Mouse (Mus musculus): ENCODE measurements around the gene Cd55. TPM values are rescaled to one million over a fixed set of nuclear protein-coding genes. Genes with fewer than 3 reads are reported as not detected.
"Not testable (repeated sequence)": the region's sequence is repeated elsewhere in the genome, so short reads cannot be mapped to it uniquely, and the experiment has no call there.

Gene Cd55
- polyA plus RNA-seq, 1 experiment, result 24.3 TPM

GRCm38 (mm10) chr1:130485828-130486620 lies 23.5 kb upstream of the Cd55 start:
- Histone ChIP-seq H3K4me3 (replicated peaks) (no peak overlapping the region), H3K9me3 (no peaks in the 10 kb centered on the region), H3K4me1 (peaks cover 36% of the 10 kb centered on the region), H3K36me3 (replicated peaks; ENCODE audit: low read length) (peaks cover 12% of the 10 kb centered on the region), H3K27me3 (replicated peaks) (no peaks in the 10 kb centered on the region)
- TF ChIP-seq GATA1 (IDR thresholded peaks at IDR 0.05; ENCODE audit: borderline replicate concordance, low read length), result no peak
- TF ChIP-seq FLI1 (IDR thresholded peaks at IDR 0.05; ENCODE audit: low read length), result no peak

- Histone ChIP-seq H3K4me3 (replicated peaks) (no peak overlapping the region), H3K9me3 (no peaks in the 10 kb centered on the region), H3K36me3 (replicated peaks; ENCODE audit: low read length) (peaks cover 9% of the 10 kb centered on the region), H3K4me1 (peaks cover 36% of the 10 kb centered on the region), H3K27me3 (replicated peaks) (no peaks in the 10 kb centered on the region)
- no peak for TF ChIP-seq FLI1 (IDR thresholded peaks at IDR 0.05; ENCODE audit: low read length)
- no peak for TF ChIP-seq GATA1 (IDR thresholded peaks at IDR 0.05; ENCODE audit: borderline replicate concordance, low read length)
These were observed 22.8 kb upstream of the Cd55 start for GRCm38 (mm10) chr1:130485376-130485775.

- H3K9me3 ChIP-seq, result no peaks in the 10 kb centered on the region
- H3K4me1 ChIP-seq, result peaks cover 80% of the 10 kb centered on the region
- H3K27me3 ChIP-seq (replicated peaks), result no peaks in the 10 kb centered on the region
- H3K4me3 ChIP-seq (replicated peaks), result no peak overlapping the region
- no peak for TF ChIP-seq GATA1 (IDR thresholded peaks at IDR 0.05; ENCODE audit: borderline replicate concordance, low read length)
- no peak for TF ChIP-seq FLI1 (IDR thresholded peaks at IDR 0.05; ENCODE audit: low read length)
- peaks cover under 1% of the 10 kb centered on the region for H3K36me3 ChIP-seq (replicated peaks; ENCODE audit: low read length)
These were observed 12.4 kb upstream of the Cd55 start for GRCm38 (mm10) chr1:130474936-130475335.

- Histone ChIP-seq H3K4me1 (peaks cover 80% of the 10 kb centered on the region), H3K4me3 (replicated peaks) (peak overlapping the region; percentile 62), H3K9me3 (peaks cover 1% of the 10 kb centered on the region), H3K36me3 (replicated peaks; ENCODE audit: low read length) (peaks cover 2% of the 10 kb centered on the region), H3K27me3 (replicated peaks) (no peaks in the 10 kb centered on the region)
- TF ChIP-seq GATA1 (IDR thresholded peaks at IDR 0.05; ENCODE audit: borderline replicate concordance, low read length), result no peak; the same call in 2 of the 3 replicates
- TF ChIP-seq FLI1 (IDR thresholded peaks at IDR 0.05; ENCODE audit: low read length), result no peak
These were observed 11.7 kb upstream of the Cd55 start for GRCm38 (mm10) chr1:130474226-130474625.

GRCm38 (mm10) chr1:130470074-130470473 lies 7.5 kb upstream of the Cd55 start:
- Histone ChIP-seq H3K9me3 (peaks cover 8% of the 10 kb centered on the region), H3K36me3 (replicated peaks; ENCODE audit: low read length) (peaks cover 11% of the 10 kb centered on the region), H3K4me1 (peaks cover 72% of the 10 kb centered on the region), H3K4me3 (replicated peaks) (no peak overlapping the region), H3K27me3 (replicated peaks) (no peaks in the 10 kb centered on the region)
- TF ChIP-seq FLI1 (IDR thresholded peaks at IDR 0.05; ENCODE audit: low read length), result no peak
- no peak for TF ChIP-seq GATA1 (IDR thresholded peaks at IDR 0.05; ENCODE audit: borderline replicate concordance, low read length)

GRCm38 (mm10) chr1:130467453-130467852 lies 4.9 kb upstream of the Cd55 start:
- H3K4me1 ChIP-seq, result peaks cover 70% of the 10 kb centered on the region
- peaks cover 11% of the 10 kb centered on the region for H3K36me3 ChIP-seq (replicated peaks; ENCODE audit: low read length)
- H3K9me3 ChIP-seq, result peaks cover 8% of the 10 kb centered on the region
- H3K27me3 ChIP-seq (replicated peaks), result no peaks in the 10 kb centered on the region
- H3K4me3 ChIP-seq (replicated peaks), result no peak overlapping the region
- no peak for TF ChIP-seq FLI1 (IDR thresholded peaks at IDR 0.05; ENCODE audit: low read length)
- no peak for TF ChIP-seq GATA1 (IDR thresholded peaks at IDR 0.05; ENCODE audit: borderline replicate concordance, low read length)

GRCm38 (mm10) chr1:130464173-130464572 lies 1.6 kb upstream of the Cd55 start:
- no peaks in the 10 kb centered on the region for H3K27me3 ChIP-seq (replicated peaks)
- TF ChIP-seq FLI1 (IDR thresholded peaks at IDR 0.05; ENCODE audit: low read length) (no peak), GATA1 (IDR thresholded peaks at IDR 0.05; ENCODE audit: borderline replicate concordance, low read length) (no peak)
- no peak overlapping the region for H3K4me3 ChIP-seq (replicated peaks)
- H3K4me1 ChIP-seq, result peaks cover 49% of the 10 kb centered on the region
- H3K36me3 ChIP-seq (replicated peaks; ENCODE audit: low read length), result peaks cover 15% of the 10 kb centered on the region
- peaks cover 6% of the 10 kb centered on the region for H3K9me3 ChIP-seq

GRCm38 (mm10) chr1:130462867-130463266 lies 323 bp upstream of the Cd55 start:
- H3K9me3 ChIP-seq, result no peaks in the 10 kb centered on the region
- peaks cover 48% of the 10 kb centered on the region for H3K4me1 ChIP-seq
- no peaks in the 10 kb centered on the region for H3K27me3 ChIP-seq (replicated peaks)
- peaks cover 17% of the 10 kb centered on the region for H3K36me3 ChIP-seq (replicated peaks; ENCODE audit: low read length)
- H3K4me3 ChIP-seq (replicated peaks), result peak overlapping the region; percentile 98
- TF ChIP-seq FLI1 (IDR thresholded peaks at IDR 0.05; ENCODE audit: low read length) (no peak), GATA1 (IDR thresholded peaks at IDR 0.05; ENCODE audit: borderline replicate concordance, low read length) (no peak)

GRCm38 (mm10) chr1:130455111-130455510 lies 7.4 kb downstream of the Cd55 start:
- TF ChIP-seq GATA1 (IDR thresholded peaks at IDR 0.05; ENCODE audit: borderline replicate concordance, low read length) (no peak), FLI1 (IDR thresholded peaks at IDR 0.05; ENCODE audit: low read length) (no peak)
- peaks cover 31% of the 10 kb centered on the region for H3K4me1 ChIP-seq

GRCm38 (mm10) chr1:130442930-130443329 lies 19.6 kb downstream of the Cd55 start:
- not testable (repeated sequence) for H3K4me3 ChIP-seq (replicated peaks); H3K9me3 ChIP-seq; H3K27me3 ChIP-seq (replicated peaks)
- H3K36me3 ChIP-seq (replicated peaks; ENCODE audit: low read length), result peaks cover 61% of the 10 kb centered on the region
- H3K4me1 ChIP-seq, result peaks cover 15% of the 10 kb centered on the region; the same call in 1 of the 2 replicates

More at GRCm38 (mm10) chr1:130455111-130455510, 7.4 kb downstream of the Cd55 start:
- H3K4me3 ChIP-seq (replicated peaks), result no peak overlapping the region
- peaks cover 69% of the 10 kb centered on the region for H3K36me3 ChIP-seq (replicated peaks; ENCODE audit: low read length)
- no peaks in the 10 kb centered on the region for H3K27me3 ChIP-seq (replicated peaks)
- no peaks in the 10 kb centered on the region for H3K9me3 ChIP-seq
